Mouse (Mus musculus): ENCODE measurements at regions not wholly inside any gene's neighbourhood (a gene's known extent, or its start where the extent isn't known, plus 50 kb on each side); places are given as distances from the start of the nearest gene placed in this dataset.

- H3K4me1 ChIP-seq, result no peaks in the 10 kb centered on the region
- H3K9ac ChIP-seq (replicated peaks), result no peak overlapping the region
- no peak overlapping the region for H3K27ac ChIP-seq (replicated peaks)
- H3K4me3 ChIP-seq (replicated peaks), result no peak overlapping the region
- no peaks in the 10 kb centered on the region for H3K9me3 ChIP-seq (replicated peaks)
- no peak overlapping the region for H3K4me2 ChIP-seq
- H3K36me3 ChIP-seq, result no peaks in the 10 kb centered on the region
- 23% methylated on average over 3 of the region's 3 CpGs for WGBS
- no peaks in the 10 kb centered on the region for H3K27me3 ChIP-seq (replicated peaks)
- no peak for ATAC-seq (ENCODE audit: low FRiP score)
Observed at GRCm38 (mm10) chr13:114523116-114523515, 64.4 kb upstream of the Fst start.

- Histone ChIP-seq H3K4me3 (replicated peaks) (no peak overlapping the region), H3K9me3 (replicated peaks) (no peaks in the 10 kb centered on the region), H3K4me2 (no peak overlapping the region), H3K27me3 (replicated peaks) (no peaks in the 10 kb centered on the region), H3K9ac (replicated peaks) (no peak overlapping the region), H3K27ac (replicated peaks) (no peak overlapping the region), H3K36me3 (no peaks in the 10 kb centered on the region), H3K4me1 (no peaks in the 10 kb centered on the region)
- WGBS, result 54% methylated on average over 9 of the region's 9 CpGs
- no peak for ATAC-seq (ENCODE audit: low FRiP score)
Observed at GRCm38 (mm10) chr13:114526856-114527255, 68.1 kb upstream of the Fst start.

- no peak overlapping the region for H3K27ac ChIP-seq (replicated peaks)
- H3K27me3 ChIP-seq (replicated peaks), result no peaks in the 10 kb centered on the region
- H3K9me3 ChIP-seq (replicated peaks), result no peaks in the 10 kb centered on the region
- no peak for ATAC-seq (ENCODE audit: low FRiP score)
- no peaks in the 10 kb centered on the region for H3K36me3 ChIP-seq
- WGBS, result 78% methylated on average over 11 of the region's 11 CpGs
- H3K4me2 ChIP-seq, result no peak overlapping the region
- no peaks in the 10 kb centered on the region for H3K4me1 ChIP-seq
- H3K9ac ChIP-seq (replicated peaks), result no peak overlapping the region
- no peak overlapping the region for H3K4me3 ChIP-seq (replicated peaks)
Observed at GRCm38 (mm10) chr13:114530171-114530774, 71.5 kb upstream of the Fst start.

- H3K4me2 ChIP-seq, result no peak overlapping the region
- no peak for ATAC-seq (ENCODE audit: low FRiP score)
- 34% methylated on average over 5 of the region's 5 CpGs for WGBS
- no peaks in the 10 kb centered on the region for H3K36me3 ChIP-seq
- no peak overlapping the region for H3K27ac ChIP-seq (replicated peaks)
- no peak overlapping the region for H3K4me3 ChIP-seq (replicated peaks)
- H3K4me1 ChIP-seq, result no peaks in the 10 kb centered on the region
- no peaks in the 10 kb centered on the region for H3K27me3 ChIP-seq (replicated peaks)
- H3K9ac ChIP-seq (replicated peaks), result no peak overlapping the region
- H3K9me3 ChIP-seq (replicated peaks), result no peaks in the 10 kb centered on the region
Observed at GRCm38 (mm10) chr13:114531780-114532179, 73.0 kb upstream of the Fst start.

DNA sequence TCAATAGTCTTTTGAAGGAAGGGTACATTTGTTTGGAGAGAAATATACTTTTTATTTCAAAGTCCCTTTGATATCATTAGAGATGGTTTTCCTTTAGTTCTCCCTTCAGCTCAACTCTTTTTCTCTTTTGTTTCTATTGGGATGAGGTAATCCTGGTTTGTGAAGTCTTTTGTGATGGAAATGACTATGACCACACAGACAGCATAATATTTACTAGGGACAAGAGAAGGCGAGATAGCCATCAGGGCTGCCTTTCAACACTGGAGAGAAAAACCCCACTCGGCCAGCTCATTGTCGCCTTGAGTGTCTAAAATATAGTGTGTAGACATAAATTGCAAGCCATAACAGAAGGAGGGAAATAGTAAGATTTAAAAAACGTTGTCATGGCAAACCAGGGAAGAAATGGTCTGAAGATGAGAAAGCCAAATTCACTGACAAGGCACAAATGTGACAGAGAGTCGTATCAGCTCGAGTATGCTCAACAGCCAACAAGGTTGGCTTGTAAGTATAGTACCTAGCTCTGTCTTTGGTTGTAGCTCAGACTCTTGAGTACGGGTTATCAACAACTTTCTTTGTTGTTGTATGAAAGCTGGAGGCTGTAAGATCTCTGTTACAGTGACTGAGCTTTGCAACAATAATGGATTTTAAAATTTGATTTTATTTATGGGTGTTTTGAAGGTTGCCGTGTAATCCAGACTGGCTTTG lies 73.8 kb upstream of the Fst start:
- ATAC-seq (ENCODE audit: low FRiP score), result no peak
- WGBS, result 35% methylated on average over 8 of the region's 8 CpGs

DNA sequence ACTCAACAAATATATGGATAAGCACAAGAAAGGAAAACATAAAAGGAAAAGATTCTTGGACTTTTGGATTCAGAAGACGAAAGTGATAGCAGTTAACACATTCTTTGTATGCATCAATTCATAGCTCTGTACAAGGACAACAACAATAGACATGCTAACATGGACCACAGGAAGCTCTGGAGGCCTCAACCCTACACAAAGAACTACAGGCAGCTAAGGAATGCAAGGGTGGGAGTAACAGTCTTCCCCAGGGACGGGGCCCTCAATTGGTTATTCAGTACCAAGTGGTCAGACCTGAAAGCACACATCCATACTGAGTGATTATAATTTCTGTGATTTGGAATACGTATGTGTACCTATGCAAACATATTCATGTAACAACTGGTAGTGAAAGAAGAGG lies 75.8 kb upstream of the Fst start:
- Histone ChIP-seq H3K4me3 (replicated peaks) (no peak overlapping the region), H3K9me3 (replicated peaks) (no peaks in the 10 kb centered on the region), H3K27ac (replicated peaks) (no peak overlapping the region), H3K4me1 (no peaks in the 10 kb centered on the region), H3K4me2 (no peak overlapping the region), H3K36me3 (no peaks in the 10 kb centered on the region), H3K27me3 (replicated peaks) (no peaks in the 10 kb centered on the region), H3K9ac (replicated peaks) (no peak overlapping the region)
- ATAC-seq (ENCODE audit: low FRiP score), result no peak
- 59% methylated on average over 3 of the region's 3 CpGs for WGBS

More for the DNA sequence above, 73.8 kb upstream of the Fst start:
- Histone ChIP-seq H3K27ac (replicated peaks) (no peak overlapping the region), H3K4me1 (no peaks in the 10 kb centered on the region), H3K36me3 (no peaks in the 10 kb centered on the region), H3K27me3 (replicated peaks) (no peaks in the 10 kb centered on the region), H3K9ac (replicated peaks) (no peak overlapping the region), H3K4me2 (no peak overlapping the region), H3K9me3 (replicated peaks) (no peaks in the 10 kb centered on the region), H3K4me3 (replicated peaks) (no peak overlapping the region)

- Histone ChIP-seq H3K9me3 (replicated peaks) (no peaks in the 10 kb centered on the region), H3K27ac (replicated peaks) (no peak overlapping the region)
- WGBS, result 81% methylated on average over 1 of the region's 1 CpGs
Observed at GRCm38 (mm10) chr13:114535721-114536120, 77.0 kb upstream of the Fst start.

DNA sequence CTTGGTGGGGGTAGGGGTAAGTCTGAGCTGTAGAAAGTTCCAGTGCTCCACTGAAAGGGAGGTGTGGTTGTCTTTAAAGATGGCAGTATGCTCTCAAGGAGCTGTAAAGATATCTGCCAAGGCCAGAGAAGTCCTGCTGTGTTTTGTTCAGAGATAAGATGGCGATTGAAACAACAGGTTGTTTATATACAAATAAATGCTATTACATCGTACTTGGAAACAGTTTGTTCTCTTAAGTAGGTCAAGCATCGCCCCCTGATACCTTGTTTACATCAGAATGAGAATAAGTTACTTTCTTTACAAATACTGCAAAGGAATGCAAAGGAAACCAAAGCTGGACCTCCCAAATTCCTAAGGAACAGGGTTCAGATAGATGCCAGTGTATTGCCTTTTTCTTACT lies 113.0 kb upstream of the Fst start:
- no peaks in the 10 kb centered on the region for H3K9me3 ChIP-seq (replicated peaks)
- no peaks in the 10 kb centered on the region for H3K27me3 ChIP-seq (replicated peaks)
- H3K4me1 ChIP-seq, result no peaks in the 10 kb centered on the region
- no peak overlapping the region for H3K4me3 ChIP-seq (replicated peaks)
- H3K27ac ChIP-seq (replicated peaks), result no peak overlapping the region
- no peak overlapping the region for H3K4me2 ChIP-seq
- H3K9ac ChIP-seq (replicated peaks), result no peak overlapping the region
- no peak for ATAC-seq (ENCODE audit: low FRiP score)
- WGBS, result 74% methylated on average over 3 of the region's 3 CpGs
- H3K36me3 ChIP-seq, result no peaks in the 10 kb centered on the region

More at GRCm38 (mm10) chr13:114535721-114536120, 77.0 kb upstream of the Fst start:
- ATAC-seq (ENCODE audit: low FRiP score), result no peak
- Histone ChIP-seq H3K36me3 (no peaks in the 10 kb centered on the region), H3K9ac (replicated peaks) (no peak overlapping the region), H3K27me3 (replicated peaks) (no peaks in the 10 kb centered on the region), H3K4me1 (no peaks in the 10 kb centered on the region), H3K4me3 (replicated peaks) (no peak overlapping the region), H3K4me2 (no peak overlapping the region)

- no peak overlapping the region for H3K4me2 ChIP-seq
- no peaks in the 10 kb centered on the region for H3K4me1 ChIP-seq
- no peaks in the 10 kb centered on the region for H3K36me3 ChIP-seq
- no peaks in the 10 kb centered on the region for H3K27me3 ChIP-seq (replicated peaks)
- H3K27ac ChIP-seq (replicated peaks), result no peak overlapping the region
- H3K9me3 ChIP-seq (replicated peaks), result no peaks in the 10 kb centered on the region
- 69% methylated on average over 7 of the region's 7 CpGs for WGBS
- ATAC-seq (ENCODE audit: low FRiP score), result no peak
- no peak overlapping the region for H3K4me3 ChIP-seq (replicated peaks)
- H3K9ac ChIP-seq (replicated peaks), result no peak overlapping the region
Observed at GRCm38 (mm10) chr13:114584566-114584965, 125.8 kb upstream of the Fst start.

- Histone ChIP-seq H3K27ac (replicated peaks) (no peak overlapping the region), H3K9me3 (replicated peaks) (no peaks in the 10 kb centered on the region), H3K36me3 (no peaks in the 10 kb centered on the region), H3K27me3 (replicated peaks) (no peaks in the 10 kb centered on the region), H3K4me3 (replicated peaks) (no peak overlapping the region), H3K4me1 (no peaks in the 10 kb centered on the region), H3K9ac (replicated peaks) (no peak overlapping the region), H3K4me2 (no peak overlapping the region)
- ATAC-seq (ENCODE audit: low FRiP score), result no peak
- 87% methylated on average over 2 of the region's 2 CpGs for WGBS
Observed at GRCm38 (mm10) chr13:114587621-114588020, 128.9 kb upstream of the Fst start.

DNA sequence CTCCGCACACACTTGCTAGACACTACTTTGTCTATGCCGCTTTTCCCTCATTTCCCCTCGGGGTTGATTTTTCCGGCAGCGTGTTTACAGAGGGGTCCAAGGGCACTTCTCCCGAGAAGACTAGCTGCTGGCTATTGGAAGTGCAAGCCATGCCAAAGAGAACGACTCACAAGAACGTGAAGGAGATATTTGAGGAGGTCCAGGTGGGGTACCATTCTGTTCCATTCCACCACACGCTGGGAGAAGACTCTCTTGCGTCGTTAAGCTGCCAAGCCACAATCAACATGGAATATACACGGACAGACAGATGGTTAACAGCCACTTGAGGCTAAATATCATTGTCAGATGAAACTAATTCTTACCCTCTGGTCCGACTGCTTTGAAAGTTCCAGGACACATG lies 144.6 kb upstream of the Fst start:
- ATAC-seq (ENCODE audit: low FRiP score), result no peak
- H3K9ac ChIP-seq (replicated peaks), result no peak overlapping the region
- no peak overlapping the region for H3K27ac ChIP-seq (replicated peaks)
- no peaks in the 10 kb centered on the region for H3K9me3 ChIP-seq (replicated peaks)
- no peaks in the 10 kb centered on the region for H3K27me3 ChIP-seq (replicated peaks)
- no peaks in the 10 kb centered on the region for H3K4me1 ChIP-seq
- WGBS, result 86% methylated on average over 13 of the region's 13 CpGs
- no peak overlapping the region for H3K4me2 ChIP-seq
- no peaks in the 10 kb centered on the region for H3K36me3 ChIP-seq
- no peak overlapping the region for H3K4me3 ChIP-seq (replicated peaks)

GRCm38 (mm10) chr13:114604037-114604694 lies 145.4 kb upstream of the Fst start:
- Histone ChIP-seq H3K4me3 (replicated peaks) (no peak overlapping the region), H3K27me3 (replicated peaks) (no peaks in the 10 kb centered on the region), H3K36me3 (no peaks in the 10 kb centered on the region), H3K4me2 (no peak overlapping the region), H3K4me1 (no peaks in the 10 kb centered on the region), H3K9ac (replicated peaks) (no peak overlapping the region), H3K9me3 (replicated peaks) (no peaks in the 10 kb centered on the region), H3K27ac (replicated peaks) (no peak overlapping the region)
- WGBS, result 71% methylated on average over 11 of the region's 11 CpGs
- no peak for ATAC-seq (ENCODE audit: low FRiP score)
